Mouse (Mus musculus) limb, embryonic 14.5 days (tissue): ENCODE data around the gene Bmper. TPM values are rescaled to one million over a fixed set of nuclear protein-coding genes. Genes with fewer than 3 reads are reported as not detected.

Source experiments
- ATAC-seq: fragments of 200-750 bp; cut with Nextera tagmentation; 2 replicates; pipeline ENCODE4 v1.8.0; 2017; ENCODE audit warnings: low read depth, moderate number of reproducible peaks, moderate TSS enrichment; ENCODE audit not compliant: low FRiP score
- DNase-seq: peaks from one replicate; pipeline ENCODE4 v3.0.0-alpha.2; 2015; ENCODE audit warnings: low spot score
- H3K27ac ChIP-seq: fragments of 300-500 bp; sonication (generic); replicated peaks from 2 replicates; pipeline ENCODE4 v1.5.1; 2014; ENCODE audit warnings: low read depth, mild to moderate bottlenecking, low read length, moderate library complexity, mixed read lengths
- H3K27me3 ChIP-seq: fragments of 300-500 bp; sonication (generic); 2 replicates; pipeline ENCODE4 v1.6.1; 2014; ENCODE audit warnings: low read length, mixed read lengths; ENCODE audit not compliant: control insufficient read depth, insufficient read depth
- H3K36me3 ChIP-seq: fragments of 300-500 bp; sonication (generic); 2 replicates; pipeline ENCODE4 v1.6.1; 2014; ENCODE audit warnings: mild to moderate bottlenecking, low read length, moderate library complexity, mixed read lengths; ENCODE audit not compliant: control insufficient read depth, insufficient read depth
- H3K4me1 ChIP-seq: fragments of 300-500 bp; sonication (generic); 2 replicates; pipeline ENCODE4 v1.6.1; 2014; ENCODE audit warnings: antibody characterized with exemption, low read length, mixed read lengths; ENCODE audit not compliant: control insufficient read depth, insufficient read depth
- H3K4me2 ChIP-seq: fragments of 300-500 bp; sonication (generic); replicated peaks from 2 replicates; pipeline ENCODE4 v1.6.1; 2014; ENCODE audit warnings: low read depth, mild to moderate bottlenecking, low read length, moderate library complexity; ENCODE audit not compliant: severe bottlenecking
- H3K4me3 ChIP-seq: fragments of 300-500 bp; sonication (generic); replicated peaks from 2 replicates; pipeline ENCODE4 v1.5.1; 2014; ENCODE audit warnings: low read length
- H3K9ac ChIP-seq: fragments of 300-500 bp; sonication (generic); 2 replicates; pipeline ENCODE4 v1.6.1; 2014; ENCODE audit warnings: mild to moderate bottlenecking, low read depth, low read length, moderate library complexity; ENCODE audit not compliant: severe bottlenecking
- H3K9me3 ChIP-seq: fragments of 300-500 bp; sonication (generic); 2 replicates; pipeline ENCODE4 v1.6.1; 2016; ENCODE audit warnings: low read length; ENCODE audit not compliant: control insufficient read depth
- POLR2A ChIP-seq: fragments of 200-500 bp; IDR thresholded peaks from 2 replicates; pipeline ENCODE4 v1.8.0; 2012; ENCODE audit warnings: inconsistent platforms, mild to moderate bottlenecking, moderate library complexity, borderline replicate concordance; ENCODE audit not compliant: insufficient read depth, insufficient read length; ENCODE audit errors: extremely low read depth
- WGBS: fragments of 180-500 bp; shearing (Covaris S2); extraction: QIAGEN DNeasy Blood & Tissue Kit; methylation state at CpG from one replicate; pipeline ENCODE4 v1.1.7; 2014; 5-methylcytosine and 5-hydroxymethylcytosine counted together
- polyA plus RNA-seq, 2 experiments: library from polyadenylated mRNA; depleted of rRNA in 1 of 2; stranded (reverse) in 1 of 2; unstranded in 1 of 2; fragments of >200 nt; fragmentation: Nextera tagmentation in 1 of 2; extraction: Ambion mirVana in 1 of 2; gene quantifications; 2 replicates each; pipeline versions ENCODE4 v1.2.1 to v1.2.3; 2012 to 2014

Gene Bmper
- polyA plus RNA-seq, 2 experiments, result 13.1 to 15.7 TPM

- WGBS, result 64% methylated on average over 1 of the region's 1 CpGs
Measured at GRCm38 (mm10) chr9:23423748-23424147, 200.9 kb downstream of the Bmper start.

GRCm38 (mm10) chr9:23432631-23433030, 209.8 kb downstream of the Bmper start:
- Histone ChIP-seq H3K9ac (no peak overlapping the region), H3K4me1 (peaks cover 4% of the 10 kb centered on the region; the same call in 1 of the 2 replicates), H3K9me3 (no peaks in the 10 kb centered on the region), H3K27ac (no peak overlapping the region), H3K4me2 (no peak overlapping the region), H3K36me3 (no peaks in the 10 kb centered on the region), H3K27me3 (no peaks in the 10 kb centered on the region), H3K4me3 (no peak overlapping the region)
- ATAC-seq (no peak), DNase-seq (no peak)
- WGBS, result 83% methylated on average over 2 of the region's 2 CpGs
- TF ChIP-seq POLR2A, result no peak

More at GRCm38 (mm10) chr9:23423748-23424147, 200.9 kb downstream of the Bmper start:
- Histone ChIP-seq H3K27me3 (no peaks in the 10 kb centered on the region), H3K36me3 (no peaks in the 10 kb centered on the region), H3K4me3 (no peak overlapping the region), H3K27ac (no peak overlapping the region), H3K4me1 (0 out of 2 replicates have a peak, but pooled peaks cover 6% of the 10 kb centered on the region), H3K4me2 (no peak overlapping the region), H3K9me3 (no peaks in the 10 kb centered on the region), H3K9ac (no peak overlapping the region)
- DNase-seq (no peak), ATAC-seq (no peak)
- TF ChIP-seq POLR2A, result no peak

DNA sequence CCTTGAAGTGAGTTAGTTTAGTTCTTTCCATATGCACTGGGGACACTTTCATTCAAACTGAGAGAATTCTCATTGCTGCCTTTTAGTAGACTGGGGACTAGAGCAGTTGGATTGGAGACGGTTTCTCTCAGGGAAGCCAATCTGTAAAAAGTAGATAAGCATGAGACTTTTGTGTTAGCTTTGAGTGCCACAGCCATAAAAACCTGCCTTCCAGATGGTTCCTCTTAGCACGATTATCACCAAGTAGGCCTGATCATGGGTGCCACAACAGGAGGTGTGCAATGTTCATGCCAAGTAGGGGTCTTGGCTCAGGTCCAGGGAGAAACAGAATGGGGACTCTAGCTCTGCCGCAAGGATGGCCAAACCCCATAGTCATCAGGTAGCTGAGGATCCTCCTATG, 210.4 kb downstream of the Bmper start:
- H3K4me1 ChIP-seq, result peaks cover 4% of the 10 kb centered on the region; the same call in 1 of the 2 replicates
- ATAC-seq, result no peak
- H3K9ac ChIP-seq, result no peak overlapping the region
- H3K9me3 ChIP-seq, result no peaks in the 10 kb centered on the region
- no peak for DNase-seq
- no peak overlapping the region for H3K4me2 ChIP-seq
- no peaks in the 10 kb centered on the region for H3K27me3 ChIP-seq
- H3K4me3 ChIP-seq, result no peak overlapping the region
- TF ChIP-seq POLR2A, result no peak
- H3K36me3 ChIP-seq, result no peaks in the 10 kb centered on the region
- no peak overlapping the region for H3K27ac ChIP-seq
- 75% methylated on average over 3 of the region's 3 CpGs for WGBS

GRCm38 (mm10) chr9:23436751-23437150, 213.9 kb downstream of the Bmper start:
- TF ChIP-seq POLR2A, result no peak
- peak; percentile 63 for DNase-seq
- H3K36me3 ChIP-seq, result no peaks in the 10 kb centered on the region
- H3K4me3 ChIP-seq, result no peak overlapping the region
- H3K27ac ChIP-seq, result no peak overlapping the region
- H3K4me1 ChIP-seq, result peaks cover 13% of the 10 kb centered on the region
- WGBS, result 34% methylated on average over 6 of the region's 6 CpGs
- peak; percentile 62; the same call in 1 of the 2 replicates for ATAC-seq
- no peaks in the 10 kb centered on the region for H3K9me3 ChIP-seq
- no peak overlapping the region for H3K4me2 ChIP-seq
- H3K9ac ChIP-seq, result no peak overlapping the region
- H3K27me3 ChIP-seq, result no peaks in the 10 kb centered on the region

GRCm38 (mm10) chr9:23438662-23439061, 215.8 kb downstream of the Bmper start:
- Histone ChIP-seq H3K9me3 (no peaks in the 10 kb centered on the region), H3K4me3 (no peak overlapping the region), H3K27ac (no peak overlapping the region), H3K9ac (no peak overlapping the region), H3K4me1 (peaks cover 13% of the 10 kb centered on the region), H3K27me3 (no peaks in the 10 kb centered on the region), H3K4me2 (no peak overlapping the region), H3K36me3 (no peaks in the 10 kb centered on the region)
- ATAC-seq (no peak), DNase-seq (no peak)
- TF ChIP-seq POLR2A, result no peak
- WGBS, result 50% methylated on average over 9 of the region's 9 CpGs

GRCm38 (mm10) chr9:23442168-23442567, 219.3 kb downstream of the Bmper start:
- TF ChIP-seq POLR2A, result no peak
- WGBS, result 26% methylated on average over 5 of the region's 5 CpGs
- no peak for ATAC-seq

More at GRCm38 (mm10) chr9:23442168-23442567, 219.3 kb downstream of the Bmper start:
- no peak overlapping the region for H3K9ac ChIP-seq
- H3K4me2 ChIP-seq, result no peak overlapping the region
- H3K9me3 ChIP-seq, result no peaks in the 10 kb centered on the region
- H3K4me3 ChIP-seq, result no peak overlapping the region
- no peak overlapping the region for H3K27ac ChIP-seq
- no peak for DNase-seq
- H3K4me1 ChIP-seq, result peaks cover 8% of the 10 kb centered on the region; the same call in 1 of the 2 replicates
- no peaks in the 10 kb centered on the region for H3K36me3 ChIP-seq
- no peaks in the 10 kb centered on the region for H3K27me3 ChIP-seq
